Mouse (Mus musculus) kidney, adult 2 months (tissue): ENCODE data around the gene Mrgprh.

Experiments used
- CTCF ChIP-seq: fragments of 200-500 bp; conservative IDR thresholded peaks from 2 replicates; pipeline ENCODE4 v1.5.1; 2011; ENCODE audit warnings: low read depth, mild to moderate bottlenecking, control low read depth, low read length, moderate library complexity, mixed read lengths; ENCODE audit not compliant: insufficient read depth, insufficient read length
- POLR2A ChIP-seq: fragments of 200-500 bp; IDR thresholded peaks from one replicate; pipeline ENCODE4 v1.6.1; 2011; ENCODE audit warnings: low read depth, low read length, control low read depth

DNA sequence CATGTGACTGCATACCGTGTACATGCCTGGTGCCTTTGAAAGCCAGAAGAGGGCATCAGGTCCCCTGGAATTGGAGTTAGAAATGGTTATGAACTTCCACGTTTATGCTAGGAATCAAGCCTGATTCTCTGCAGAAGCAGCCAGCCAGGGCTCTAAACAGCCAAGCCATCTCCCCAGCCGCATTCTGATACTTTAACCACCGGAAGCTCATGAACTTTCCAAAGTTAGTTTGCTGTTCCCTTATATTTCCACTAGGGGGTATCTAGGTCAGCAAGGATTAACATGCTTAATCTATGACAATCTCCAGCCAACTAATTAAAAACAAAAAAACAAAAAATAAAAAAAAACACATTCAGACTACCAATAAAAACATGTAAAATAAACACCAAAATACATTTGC is 17.8 kb upstream of the Mrgprh start:
- no peak for TF ChIP-seq CTCF
- TF ChIP-seq POLR2A, result no peak
